Mouse (Mus musculus): Measurements from ENCODE around the gene Fam216a. TPM values are rescaled to one million over a fixed set of nuclear protein-coding genes. Genes with fewer than 3 reads are reported as not detected.
A peak's percentile ranks its signal among the peaks of the same experiment; 100 is the strongest.
"Not testable (repeated sequence)": the region's sequence is repeated elsewhere in the genome, so short reads cannot be mapped to it uniquely, and the experiment has no call there.

The Fam216a gene
- total RNA-seq (2015) = 31.8 and 41.0 TPM in 2 replicates
- 42.1 and 48.5 TPM in 2 replicates for total RNA-seq (2017)

DNA sequence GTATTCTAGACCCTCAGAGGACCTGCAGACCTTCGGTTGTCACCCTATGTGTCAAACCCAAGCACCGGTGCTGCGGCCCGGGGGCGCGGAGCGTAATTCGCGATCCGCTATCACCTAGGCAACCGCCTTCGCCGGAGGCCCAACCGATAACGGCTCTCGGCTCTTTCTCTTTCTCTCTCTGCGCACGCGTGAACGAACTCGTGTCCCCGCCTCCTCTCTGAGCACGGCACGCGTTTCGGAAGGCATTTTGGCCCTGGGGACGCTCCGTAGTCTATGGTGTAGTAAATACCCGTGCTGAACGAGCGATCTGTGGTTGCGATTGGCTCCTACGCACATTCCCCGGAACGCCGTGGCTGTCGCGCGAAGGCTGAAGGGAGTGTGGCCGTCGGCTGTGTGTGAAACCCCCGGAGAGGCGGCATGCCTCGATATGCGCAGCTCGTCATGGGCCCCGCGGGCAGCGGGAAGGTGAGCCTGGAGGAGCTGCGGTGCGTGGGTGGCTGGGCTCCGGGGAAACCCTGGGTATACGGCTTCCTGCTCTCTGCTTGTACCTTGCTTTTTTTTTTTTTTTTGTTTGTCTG is at the start of gene Fam216a:
TSS of gene Fam216a (minus strand) at position 173 of the 578 bp plus-strand sequence.
- peak; percentile 97 for ATAC-seq (replicated peaks; ENCODE audit: poor library complexity)

- peak; percentile 28 for ATAC-seq (replicated peaks; ENCODE audit: poor library complexity)
Measured at GRCm38 (mm10) chr5:122421271-122422068, 49.3 kb upstream of the Fam216a start, which contains the start of gene Anapc7. Gene Anapc7, plus strand, starts transcription at chr5:122421693.

GRCm38 (mm10) chr5:122420676-122421075 is 48.5 kb upstream of the Fam216a start:
- not testable (repeated sequence) for ATAC-seq (replicated peaks; ENCODE audit: poor library complexity)

- ATAC-seq (replicated peaks; ENCODE audit: poor library complexity) = no peak
Measured at GRCm38 (mm10) chr5:122415465-122415864, 43.3 kb upstream of the Fam216a start.

- no peak for ATAC-seq (replicated peaks; ENCODE audit: poor library complexity)
Measured at GRCm38 (mm10) chr5:122414351-122414750, 42.2 kb upstream of the Fam216a start.

DNA sequence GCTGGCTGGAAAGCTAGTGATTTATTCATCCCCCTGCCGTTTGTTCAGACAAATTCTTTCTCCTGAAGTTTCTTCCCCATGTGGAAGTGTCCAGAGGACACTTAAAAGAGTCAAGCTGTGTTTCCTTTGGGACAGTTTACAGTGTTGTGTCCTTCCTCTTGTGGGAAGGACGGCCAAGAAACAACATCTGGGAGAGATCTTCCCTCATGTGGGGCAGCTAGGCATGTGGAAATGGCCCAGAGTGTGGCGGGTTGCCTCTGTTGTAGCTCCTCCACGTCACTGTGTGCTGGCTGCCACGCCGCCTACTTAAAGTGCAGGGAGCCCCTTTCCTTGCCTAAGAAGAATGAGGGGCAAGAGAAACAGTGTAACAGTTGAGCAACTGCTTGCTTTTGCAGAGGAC is 40.7 kb upstream of the Fam216a start:
- no peak for ATAC-seq (replicated peaks; ENCODE audit: poor library complexity)

- ATAC-seq (replicated peaks; ENCODE audit: poor library complexity) = no peak
Measured at GRCm38 (mm10) chr5:122411892-122412291, 39.7 kb upstream of the Fam216a start.

DNA sequence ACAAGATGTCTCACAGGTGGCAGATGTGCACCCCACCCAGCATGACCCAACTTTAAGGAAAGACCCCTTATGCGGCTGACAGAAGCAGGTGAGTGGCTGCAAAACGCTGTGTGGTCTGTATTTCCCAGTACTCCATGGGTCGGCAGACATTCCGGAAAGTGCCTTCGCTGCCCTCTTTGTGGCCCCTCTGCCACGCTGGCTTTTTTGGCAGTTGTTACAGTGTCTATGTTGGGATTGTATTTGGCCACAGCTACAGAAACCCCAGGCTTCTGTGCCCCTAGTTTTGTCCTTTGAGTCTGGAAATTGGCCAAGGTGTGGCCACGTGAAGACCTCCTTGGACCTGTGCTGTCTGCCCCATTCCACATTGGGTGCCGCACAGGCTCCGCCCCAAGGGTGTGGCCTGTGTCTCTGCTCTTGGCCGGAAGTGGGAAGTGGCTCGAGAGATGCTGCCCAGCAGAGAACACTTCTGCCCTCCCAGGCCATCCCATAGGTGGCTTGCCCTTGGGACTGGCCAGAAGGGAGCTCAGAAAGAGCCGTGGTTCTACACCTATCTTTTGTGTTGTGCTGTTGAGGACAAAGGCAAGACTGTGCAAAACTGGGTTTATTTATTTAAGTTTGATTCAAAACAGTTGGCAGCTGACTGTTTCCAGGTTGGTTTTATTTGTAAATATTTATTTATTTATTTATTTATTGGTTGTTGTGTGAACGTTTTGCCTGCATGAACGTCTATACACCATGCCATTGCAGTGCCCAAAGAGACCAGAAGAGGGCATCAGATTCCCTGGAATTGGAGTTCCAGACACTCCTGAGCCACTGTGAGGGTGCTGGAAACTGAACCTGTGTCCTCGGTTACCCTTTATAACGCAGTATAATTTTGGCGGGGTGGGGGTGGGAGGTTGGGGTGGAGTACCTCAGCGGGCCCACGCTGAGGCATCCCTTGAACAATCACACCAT is 37.8 kb upstream of the Fam216a start:
- ATAC-seq (replicated peaks; ENCODE audit: poor library complexity) = 0 out of 2 replicates have a peak, but pooled peaks have one; percentile 31

DNA sequence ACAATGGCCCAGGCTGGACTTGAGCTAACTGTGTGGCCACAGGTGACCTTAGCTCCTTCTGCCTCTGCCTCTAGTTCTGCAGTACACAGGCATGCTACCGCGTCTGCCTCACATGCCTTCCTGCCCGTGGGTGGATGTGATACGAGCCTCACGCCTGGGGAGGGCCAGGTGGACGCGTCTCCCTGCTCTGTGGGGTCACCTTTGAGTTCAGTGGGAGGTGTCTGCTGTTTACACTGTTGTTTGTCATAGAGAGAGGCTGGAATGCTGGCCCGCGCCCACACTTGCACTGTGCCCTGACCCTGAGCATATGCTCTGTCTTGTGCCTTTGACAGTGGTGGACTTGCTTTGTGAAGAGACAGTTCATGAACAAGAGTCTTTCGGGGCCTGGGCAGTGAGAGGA is 33.4 kb upstream of the Fam216a start:
- no peak for ATAC-seq (replicated peaks; ENCODE audit: poor library complexity)

DNA sequence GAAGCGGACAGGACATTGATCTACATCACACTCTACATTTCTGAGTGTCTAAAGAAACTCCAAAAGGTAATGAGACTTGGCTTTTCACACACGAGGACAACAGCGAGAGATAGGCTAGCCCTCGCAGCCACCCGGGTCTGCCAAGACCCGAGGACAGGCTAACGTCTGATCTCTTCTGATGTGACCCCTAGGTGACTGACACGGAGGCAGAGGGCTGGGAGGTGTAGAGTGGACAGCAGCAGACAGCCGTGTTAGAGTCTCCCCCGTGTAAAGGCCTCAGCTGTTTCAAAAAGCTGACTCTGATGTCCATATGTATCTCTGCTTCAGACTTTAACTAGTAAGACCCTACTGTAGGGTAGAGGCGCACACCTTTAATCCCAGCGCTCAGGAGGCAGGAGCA is 31.2 kb upstream of the Fam216a start:
- no peak for ATAC-seq (replicated peaks; ENCODE audit: poor library complexity)

DNA sequence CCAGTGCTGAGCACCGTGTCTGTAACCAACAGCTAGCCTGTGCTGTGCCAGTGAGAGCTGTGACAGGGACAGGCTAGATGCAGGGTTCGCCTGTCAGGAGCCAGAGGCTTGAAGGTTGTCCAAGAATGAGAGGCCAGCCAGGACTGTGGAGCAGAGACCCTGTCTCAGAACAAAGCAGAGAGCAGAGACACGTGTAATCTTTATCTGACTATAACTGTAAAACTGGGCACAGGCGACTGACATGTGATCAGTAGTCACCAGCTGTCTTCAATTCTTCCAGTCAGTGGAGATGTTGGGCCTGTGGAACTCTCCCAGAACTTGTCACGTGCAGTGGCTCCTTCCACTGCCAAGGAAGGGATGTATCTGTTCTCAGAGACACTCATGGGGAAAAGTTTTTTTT is 30.6 kb upstream of the Fam216a start:
- no peak for ATAC-seq (replicated peaks; ENCODE audit: poor library complexity)

- no peak for ATAC-seq (replicated peaks; ENCODE audit: poor library complexity)
Measured at GRCm38 (mm10) chr5:122402160-122402559, 30.0 kb upstream of the Fam216a start.

GRCm38 (mm10) chr5:122401303-122401640 is 29.1 kb upstream of the Fam216a start:
- ATAC-seq (replicated peaks; ENCODE audit: poor library complexity) = peak; percentile 71

DNA sequence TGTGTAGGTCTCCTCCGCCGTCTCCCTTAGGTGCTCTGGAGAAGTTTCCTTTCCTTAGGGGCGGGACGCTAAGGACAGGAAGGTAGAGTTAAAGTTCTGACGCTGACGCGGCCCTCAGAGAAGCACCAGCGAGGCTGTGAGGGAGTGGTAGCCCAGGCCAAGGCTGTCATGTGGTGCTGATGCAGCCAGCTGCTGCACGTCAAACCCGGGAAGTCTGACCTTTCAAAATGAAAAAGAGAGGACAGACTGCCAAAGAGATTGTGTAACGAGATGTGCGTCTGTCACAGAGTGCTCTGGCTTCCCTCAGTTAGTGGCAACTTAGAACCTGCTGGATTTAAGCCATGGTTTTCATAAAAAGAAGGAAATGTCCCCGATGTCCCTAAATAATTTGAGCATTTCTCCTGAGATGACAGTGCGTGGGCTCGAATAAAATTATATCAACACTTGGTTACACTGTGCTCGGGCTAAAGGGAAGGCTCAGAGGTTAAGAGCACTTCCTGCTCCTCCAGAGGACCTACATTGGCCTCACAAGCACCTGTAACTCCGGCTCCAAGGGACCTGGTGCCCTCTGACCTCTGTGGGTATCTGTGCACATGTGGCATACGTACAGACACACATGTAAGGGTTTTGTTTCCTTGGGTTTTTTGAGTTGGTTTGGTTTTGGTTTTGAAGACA is 28.6 kb upstream of the Fam216a start:
- no peak for ATAC-seq (replicated peaks; ENCODE audit: poor library complexity)

DNA sequence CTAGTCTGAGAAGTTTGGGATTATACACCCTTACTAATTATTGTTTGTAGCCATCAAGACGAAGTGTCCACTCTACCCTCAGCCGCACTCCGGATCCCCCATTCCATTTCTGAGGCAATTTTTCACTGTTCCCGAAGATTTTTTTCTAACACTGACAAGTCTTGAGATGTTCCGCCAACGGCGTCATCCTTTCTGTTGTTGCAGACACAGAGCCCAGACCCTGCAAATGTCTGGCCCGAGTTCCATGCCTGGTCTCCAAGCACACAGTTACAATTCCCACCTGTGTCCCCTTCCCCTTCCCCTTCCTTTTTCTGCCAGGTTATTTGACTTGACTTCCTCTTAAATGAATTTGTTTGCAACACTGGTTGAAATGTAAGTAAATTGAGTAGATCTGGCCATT is 27.7 kb upstream of the Fam216a start:
- ATAC-seq (replicated peaks; ENCODE audit: poor library complexity) = no peak

GRCm38 (mm10) chr5:122397495-122397894 is 25.3 kb upstream of the Fam216a start:
- no peak for ATAC-seq (replicated peaks; ENCODE audit: poor library complexity)

DNA sequence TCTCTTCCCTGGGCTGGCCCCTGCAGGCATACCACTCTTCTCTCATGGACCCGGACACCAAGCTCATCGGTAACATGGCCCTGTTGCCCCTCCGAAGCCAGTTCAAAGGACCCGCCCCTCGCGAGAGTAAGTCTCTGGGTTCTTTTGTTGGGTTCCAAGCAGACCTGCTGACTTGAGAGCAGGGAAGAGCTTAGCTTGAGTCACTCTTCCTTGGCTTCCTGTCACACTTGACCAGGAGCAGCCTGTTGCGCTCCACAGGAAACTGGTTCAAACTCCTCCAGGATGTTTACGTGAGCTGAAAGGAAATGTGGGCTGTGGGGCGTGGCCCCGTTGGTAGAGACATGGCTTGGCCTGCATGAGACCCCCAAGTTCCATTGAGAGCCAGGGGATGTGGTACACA is 24.6 kb upstream of the Fam216a start:
- peak; percentile 52 for ATAC-seq (replicated peaks; ENCODE audit: poor library complexity)

DNA sequence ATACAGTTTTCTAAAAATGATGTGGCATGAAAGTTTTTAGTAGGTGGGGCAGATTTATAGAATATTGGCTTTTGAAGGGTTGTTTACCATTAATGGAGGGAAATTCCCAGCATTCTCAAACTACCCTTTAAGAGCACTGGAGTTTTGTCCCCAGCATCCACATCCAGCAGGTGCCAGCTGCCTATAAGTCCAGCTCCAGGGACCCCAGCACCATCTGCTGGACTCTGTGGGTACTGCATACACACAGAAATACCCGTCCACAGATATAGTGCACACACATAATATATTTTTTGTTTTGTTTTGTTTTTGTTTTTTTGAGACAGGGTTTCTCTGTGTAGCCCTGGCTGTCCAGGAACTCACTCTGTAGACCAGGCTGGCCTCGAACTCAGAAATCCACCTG is 21.7 kb upstream of the Fam216a start:
- peak; percentile 67 for ATAC-seq (replicated peaks; ENCODE audit: poor library complexity)

- ATAC-seq (replicated peaks; ENCODE audit: poor library complexity) = peak; percentile 28
Measured at GRCm38 (mm10) chr5:122392227-122393004, 20.3 kb upstream of the Fam216a start.

GRCm38 (mm10) chr5:122391786-122392180 is 19.6 kb upstream of the Fam216a start, which contains the start of gene Arpc3:
Gene Arpc3, plus strand, starts transcription at chr5:122391878.
- peak; percentile 97 for ATAC-seq (replicated peaks; ENCODE audit: poor library complexity)

All from megakaryocyte progenitor cell, adult 5-6 weeks (primary cell).